Mouse (Mus musculus) brain, adult 10 weeks (tissue): ENCODE data around the gene Tspan8. TPM values are rescaled to one million over a fixed set of nuclear protein-coding genes. Genes with fewer than 3 reads are reported as not detected.

ENCODE experiments used
- polyA plus RNA-seq: library from polyadenylated mRNA; stranded (reverse); fragments of 350-450 nt; fragmentation: Illumina TruSeq; extraction: RNeasy Lipid Tissue Mini Kit (QIAGEN cat#74804); gene quantifications from one replicate; pipeline ENCODE4 v1.2.3, GENCODE M21; 2015; ENCODE audit warnings: low read depth, low replicate concordance

Gene Tspan8
- 1.1 TPM for polyA plus RNA-seq

GRCm38 (mm10) chr10:115816511-115816910, at the start of gene Tspan8:
Gene Tspan8 (plus strand): TSS chr10:115816832.

Other genes starting within 250 kb of the Tspan8 start
- gene A930009A15Rik, start 246.8 kb upstream of the Tspan8 start, polyA plus RNA-seq = not detected
- gene Lgr5, start 229.1 kb upstream of the Tspan8 start, polyA plus RNA-seq = 2.8 TPM
- gene Ptprr, start 201.4 kb downstream of the Tspan8 start, polyA plus RNA-seq = 12.3 TPM